Mouse (Mus musculus) CD4-positive, CD25-positive, alpha-beta regulatory T cell, adult 2 months (primary cell): ENCODE results near the gene March7.

Experiments used
- DNase-seq: peaks from one replicate; pipeline ENCODE4 v3.0.0-alpha.2; 2012; ENCODE audit warnings: low read depth, low spot score

The March7 gene

GRCm38 (mm10) chr2:60285107-60285617, 75.5 kb downstream of the March7 start:
- no peak for DNase-seq

GRCm38 (mm10) chr2:60288606-60289005, 78.9 kb downstream of the March7 start:
- DNase-seq: no peak

- no peak for DNase-seq
Observed at GRCm38 (mm10) chr2:60289451-60289850, 79.8 kb downstream of the March7 start.

DNA sequence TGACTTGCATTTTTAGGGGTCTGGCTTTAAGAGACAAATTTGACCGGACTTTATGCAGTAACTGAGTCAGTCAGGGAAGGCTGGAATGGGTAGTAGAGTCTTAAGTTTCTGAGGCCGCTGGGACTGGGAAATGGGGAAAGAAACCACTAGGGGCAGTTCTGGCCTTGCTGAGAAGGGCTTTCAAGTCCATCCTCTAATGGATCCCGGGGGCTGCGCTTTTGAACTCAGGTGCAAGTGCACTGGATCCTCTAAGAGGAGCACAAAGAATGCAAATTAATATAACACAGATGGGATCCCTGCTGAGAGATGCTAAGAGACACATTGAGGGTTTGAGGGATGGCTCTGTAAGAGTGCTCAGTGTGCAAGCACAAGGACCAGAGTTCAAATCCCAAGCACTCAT, 81.7 kb downstream of the March7 start:
- DNase-seq: no peak

DNA sequence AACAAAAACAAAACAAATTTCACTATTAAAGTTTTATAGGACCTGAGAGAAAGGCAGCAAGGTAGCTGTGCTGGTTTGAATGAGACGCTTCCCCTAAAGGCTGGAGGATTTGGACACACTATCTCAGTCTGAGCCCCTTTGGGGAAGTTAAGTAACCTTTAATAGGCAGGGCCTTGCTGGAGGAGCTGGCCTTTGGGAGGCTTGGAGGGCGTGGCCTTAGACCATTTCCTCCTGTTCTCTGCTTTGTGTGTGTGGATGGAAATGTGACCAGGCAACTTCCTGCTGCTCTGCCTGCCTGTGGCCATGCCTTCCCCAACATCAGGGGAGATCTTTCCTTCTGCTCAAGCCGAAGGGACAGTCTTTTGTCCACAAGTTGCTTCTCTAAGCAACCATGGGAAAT, 88.6 kb downstream of the March7 start:
- no peak for DNase-seq

GRCm38 (mm10) chr2:60299323-60299722, 89.6 kb downstream of the March7 start:
- DNase-seq: no peak
